Mouse (Mus musculus): ENCODE measurements around the gene Usp25. TPM values are rescaled to one million over a fixed set of nuclear protein-coding genes. Genes with fewer than 3 reads are reported as not detected.
A peak's percentile ranks its signal among the peaks of the same experiment; 100 is the strongest.

Usp25 gene
- polyA plus RNA-seq, 1 experiment from 2014 or later: 20.1 TPM

DNA sequence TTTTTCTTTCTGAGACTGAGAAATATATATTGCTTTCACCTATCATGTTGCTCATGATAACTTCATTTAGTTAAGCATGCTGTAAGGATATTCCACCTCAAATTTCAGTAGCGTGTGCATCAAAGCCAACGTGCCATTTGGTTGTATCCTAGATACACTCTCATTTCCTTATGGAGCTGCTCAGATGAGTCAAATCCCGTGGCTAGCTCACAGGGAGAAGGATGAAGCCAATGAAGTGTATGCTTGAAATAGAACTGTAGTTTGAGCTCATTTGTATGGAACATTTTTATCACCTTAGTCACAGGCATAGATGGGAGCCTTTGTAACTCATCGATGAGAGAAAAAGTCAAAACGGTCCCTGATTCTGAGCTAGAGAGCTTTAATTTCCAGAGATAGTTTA lies 20.8 kb downstream of the Usp25 start:
- Histone ChIP-seq H3K9ac (replicated peaks; ENCODE audit: low read length) (no peak overlapping the region), H3K27me3 (ENCODE audit: insufficient read depth, low read length) (no peaks in the 10 kb centered on the region)
- WGBS: 81% methylated on average over 5 of the region's 5 CpGs

DNA sequence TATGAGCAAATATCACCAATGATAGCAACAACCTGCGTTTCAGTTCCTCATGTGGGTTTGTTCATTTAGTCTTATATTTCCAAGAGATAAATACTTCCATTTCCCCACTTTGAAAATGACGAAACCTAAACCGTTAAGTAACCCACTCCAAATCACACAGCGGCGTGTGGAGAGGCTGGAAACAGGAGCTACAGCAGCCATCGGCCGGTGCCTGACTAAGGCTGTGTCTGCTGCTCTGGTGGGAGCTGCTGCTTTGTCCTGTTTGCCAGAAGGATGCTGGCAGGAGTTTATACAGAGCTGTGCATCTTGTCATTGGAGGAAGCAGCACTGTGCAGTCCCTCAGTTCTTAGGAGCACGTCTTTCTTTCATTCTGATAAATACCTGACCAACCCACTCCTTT lies 21.2 kb downstream of the Usp25 start:
- H3K27ac ChIP-seq (ENCODE audit: low read length): no peak overlapping the region
- H3K9ac ChIP-seq (replicated peaks; ENCODE audit: low read length): no peak overlapping the region
- H3K4me2 ChIP-seq (replicated peaks; ENCODE audit: low read depth, low read length): no peak overlapping the region
- H3K9me3 ChIP-seq (ENCODE audit: low read length): no peaks in the 10 kb centered on the region
- H3K4me1 ChIP-seq (ENCODE audit: insufficient read depth, low read length): peaks cover 10% of the 10 kb centered on the region
- H3K36me3 ChIP-seq (ENCODE audit: insufficient read depth, low read length): peaks cover 17% of the 10 kb centered on the region
- ATAC-seq (ENCODE audit: low FRiP score, low TSS enrichment): no peak
- no peaks in the 10 kb centered on the region for H3K27me3 ChIP-seq (ENCODE audit: insufficient read depth, low read length)
- no peak overlapping the region for H3K4me3 ChIP-seq (ENCODE audit: low read length)
- WGBS: 59% methylated on average over 8 of the region's 8 CpGs

More for the DNA sequence above, 20.8 kb downstream of the Usp25 start:
- no peak overlapping the region for H3K4me3 ChIP-seq (ENCODE audit: low read length)
- H3K27ac ChIP-seq (ENCODE audit: low read length): no peak overlapping the region
- no peaks in the 10 kb centered on the region for H3K9me3 ChIP-seq (ENCODE audit: low read length)
- H3K36me3 ChIP-seq (ENCODE audit: insufficient read depth, low read length): peaks cover 17% of the 10 kb centered on the region
- ATAC-seq (ENCODE audit: low FRiP score, low TSS enrichment): no peak
- H3K4me2 ChIP-seq (replicated peaks; ENCODE audit: low read depth, low read length): no peak overlapping the region
- peaks cover 14% of the 10 kb centered on the region for H3K4me1 ChIP-seq (ENCODE audit: insufficient read depth, low read length)

DNA sequence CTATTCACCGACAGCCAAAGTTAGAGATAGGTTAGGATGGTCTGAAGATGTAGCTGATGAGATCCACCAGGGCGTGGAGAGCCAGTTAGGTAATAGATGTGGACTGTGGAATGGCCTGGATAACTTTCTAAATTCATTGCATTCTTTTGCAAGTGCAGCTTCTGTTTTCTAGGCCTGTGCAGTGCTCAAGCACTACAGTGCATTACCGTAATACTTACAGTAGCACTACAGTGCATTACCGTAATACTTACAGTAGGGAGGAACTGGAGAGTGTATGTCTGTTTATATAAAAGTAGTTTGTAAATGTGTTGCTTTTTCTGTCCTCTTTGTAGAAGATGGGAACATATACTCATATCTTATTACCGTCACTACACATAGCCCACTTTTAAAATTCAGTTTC lies 28.1 kb downstream of the Usp25 start:
- H3K27ac ChIP-seq (ENCODE audit: low read length): no peak overlapping the region
- no peaks in the 10 kb centered on the region for H3K27me3 ChIP-seq (ENCODE audit: insufficient read depth, low read length)
- WGBS: 80% methylated on average over 5 of the region's 5 CpGs
- no peak overlapping the region for H3K4me3 ChIP-seq (ENCODE audit: low read length)
- peak; percentile 81 for ATAC-seq (ENCODE audit: low FRiP score, low TSS enrichment)
- H3K9ac ChIP-seq (replicated peaks; ENCODE audit: low read length): no peak overlapping the region
- H3K4me1 ChIP-seq (ENCODE audit: insufficient read depth, low read length): no peaks in the 10 kb centered on the region
- H3K36me3 ChIP-seq (ENCODE audit: insufficient read depth, low read length): peaks cover 12% of the 10 kb centered on the region
- H3K9me3 ChIP-seq (ENCODE audit: low read length): no peaks in the 10 kb centered on the region
- H3K4me2 ChIP-seq (replicated peaks; ENCODE audit: low read depth, low read length): no peak overlapping the region

GRCm38 (mm10) chr16:77043499-77043898 lies 30.0 kb downstream of the Usp25 start:
- no peaks in the 10 kb centered on the region for H3K9me3 ChIP-seq (ENCODE audit: low read length)
- no peak overlapping the region for H3K9ac ChIP-seq (replicated peaks; ENCODE audit: low read length)
- peaks cover 5% of the 10 kb centered on the region; the same call in 1 of the 2 replicates for H3K36me3 ChIP-seq (ENCODE audit: insufficient read depth, low read length)
- no peak overlapping the region for H3K4me3 ChIP-seq (ENCODE audit: low read length)
- no peaks in the 10 kb centered on the region for H3K27me3 ChIP-seq (ENCODE audit: insufficient read depth, low read length)
- ATAC-seq (ENCODE audit: low FRiP score, low TSS enrichment): no peak
- H3K4me1 ChIP-seq (ENCODE audit: insufficient read depth, low read length): no peaks in the 10 kb centered on the region
- WGBS: 91% methylated on average over 5 of the region's 5 CpGs
- H3K27ac ChIP-seq (ENCODE audit: low read length): no peak overlapping the region
- H3K4me2 ChIP-seq (replicated peaks; ENCODE audit: low read depth, low read length): no peak overlapping the region

DNA sequence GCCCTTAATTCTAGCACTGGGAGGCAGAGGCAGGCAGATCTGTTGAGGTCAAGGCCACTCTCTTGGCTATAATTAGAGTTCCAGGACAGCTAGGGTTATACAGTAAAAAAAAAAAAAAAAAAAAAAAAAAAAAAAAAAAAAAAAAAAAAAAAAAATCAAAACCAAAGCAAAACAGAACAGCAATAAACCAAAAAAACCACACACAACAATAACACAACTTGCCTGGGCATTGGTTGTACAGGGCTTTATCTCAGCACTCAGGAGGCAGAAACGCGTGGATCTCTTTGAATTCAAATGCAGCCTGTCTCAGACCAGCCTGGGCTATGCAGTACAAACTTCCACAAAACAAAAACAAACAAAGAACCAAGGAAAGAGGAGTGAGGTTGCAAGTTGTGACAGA lies 40.7 kb downstream of the Usp25 start:
- H3K9me3 ChIP-seq (ENCODE audit: low read length): no peaks in the 10 kb centered on the region

DNA sequence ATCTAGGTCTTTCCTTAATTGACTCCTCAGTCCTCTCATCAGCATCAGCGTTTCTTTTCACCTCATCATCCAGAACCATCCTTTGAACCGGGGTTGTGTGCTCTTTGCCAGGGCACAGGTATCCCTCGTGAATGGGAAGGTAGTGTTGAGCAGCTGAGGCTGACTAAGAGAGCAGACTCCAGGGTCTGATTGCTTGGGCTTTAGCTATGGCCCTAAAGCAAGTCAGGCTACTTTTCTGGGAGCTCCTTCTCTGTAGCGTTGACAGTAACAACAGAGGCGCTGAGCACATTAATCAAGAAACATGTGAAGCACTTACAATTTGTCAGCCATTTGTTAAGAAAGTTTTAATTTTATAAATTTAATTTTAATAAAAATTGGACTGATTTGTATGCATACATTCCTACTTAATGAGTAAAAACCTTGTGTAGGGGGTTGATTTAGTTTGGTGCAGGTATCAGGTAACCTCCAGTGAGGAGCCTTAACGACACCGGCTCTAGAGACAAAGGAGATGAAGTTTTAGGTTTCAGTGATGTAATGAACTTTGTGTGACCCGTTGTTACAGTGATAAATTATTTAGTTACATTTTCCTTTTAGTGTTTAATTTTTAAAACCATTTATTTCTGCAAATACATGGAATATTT lies 42.1 kb downstream of the Usp25 start:
- peak; percentile 84; the same call in 1 of the 2 replicates for ATAC-seq (ENCODE audit: low FRiP score, low TSS enrichment)
- Histone ChIP-seq H3K9ac (replicated peaks; ENCODE audit: low read length) (no peak overlapping the region), H3K4me1 (ENCODE audit: insufficient read depth, low read length) (no peaks in the 10 kb centered on the region), H3K4me3 (ENCODE audit: low read length) (no peak overlapping the region), H3K9me3 (ENCODE audit: low read length) (no peaks in the 10 kb centered on the region), H3K4me2 (replicated peaks; ENCODE audit: low read depth, low read length) (no peak overlapping the region), H3K27ac (ENCODE audit: low read length) (no peak overlapping the region), H3K27me3 (ENCODE audit: insufficient read depth, low read length) (no peaks in the 10 kb centered on the region), H3K36me3 (ENCODE audit: insufficient read depth, low read length) (peaks cover 25% of the 10 kb centered on the region)
- 33% methylated on average over 8 of the region's 8 CpGs for WGBS

More for the DNA sequence above, 40.7 kb downstream of the Usp25 start:
- Histone ChIP-seq H3K27me3 (ENCODE audit: insufficient read depth, low read length) (no peaks in the 10 kb centered on the region), H3K4me3 (ENCODE audit: low read length) (no peak overlapping the region), H3K27ac (ENCODE audit: low read length) (no peak overlapping the region), H3K4me1 (ENCODE audit: insufficient read depth, low read length) (no peaks in the 10 kb centered on the region), H3K4me2 (replicated peaks; ENCODE audit: low read depth, low read length) (no peak overlapping the region), H3K36me3 (ENCODE audit: insufficient read depth, low read length) (peaks cover 22% of the 10 kb centered on the region), H3K9ac (replicated peaks; ENCODE audit: low read length) (no peak overlapping the region)
- WGBS: 93% methylated on average over 2 of the region's 2 CpGs
- no peak for ATAC-seq (ENCODE audit: low FRiP score, low TSS enrichment)

DNA sequence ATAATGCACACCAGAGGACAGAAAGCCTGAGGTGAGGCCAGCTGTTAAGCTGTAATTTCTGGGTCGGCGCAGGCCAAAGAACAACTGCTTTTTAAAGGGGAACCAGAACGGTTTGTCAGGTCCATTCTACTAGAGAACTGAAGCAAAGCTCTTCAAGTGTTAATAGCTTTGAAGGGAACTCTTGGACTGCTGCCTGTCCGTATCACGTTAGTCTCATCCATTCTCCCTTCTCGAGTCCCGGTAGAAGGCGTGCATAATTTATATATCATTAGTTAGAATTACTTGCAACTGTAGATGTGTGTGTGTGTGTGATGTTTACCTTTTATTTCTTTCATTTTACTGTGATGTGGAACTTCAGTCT lies 42.6 kb downstream of the Usp25 start:
- peak; percentile 69; the same call in 1 of the 2 replicates for ATAC-seq (ENCODE audit: low FRiP score, low TSS enrichment)
- Histone ChIP-seq H3K4me2 (replicated peaks; ENCODE audit: low read depth, low read length) (no peak overlapping the region), H3K9ac (replicated peaks; ENCODE audit: low read length) (no peak overlapping the region), H3K27ac (ENCODE audit: low read length) (no peak overlapping the region), H3K27me3 (ENCODE audit: insufficient read depth, low read length) (no peaks in the 10 kb centered on the region), H3K9me3 (ENCODE audit: low read length) (no peaks in the 10 kb centered on the region), H3K4me3 (ENCODE audit: low read length) (no peak overlapping the region), H3K36me3 (ENCODE audit: insufficient read depth, low read length) (peaks cover 25% of the 10 kb centered on the region), H3K4me1 (ENCODE audit: insufficient read depth, low read length) (no peaks in the 10 kb centered on the region)
- 29% methylated on average over 8 of the region's 8 CpGs for WGBS

DNA sequence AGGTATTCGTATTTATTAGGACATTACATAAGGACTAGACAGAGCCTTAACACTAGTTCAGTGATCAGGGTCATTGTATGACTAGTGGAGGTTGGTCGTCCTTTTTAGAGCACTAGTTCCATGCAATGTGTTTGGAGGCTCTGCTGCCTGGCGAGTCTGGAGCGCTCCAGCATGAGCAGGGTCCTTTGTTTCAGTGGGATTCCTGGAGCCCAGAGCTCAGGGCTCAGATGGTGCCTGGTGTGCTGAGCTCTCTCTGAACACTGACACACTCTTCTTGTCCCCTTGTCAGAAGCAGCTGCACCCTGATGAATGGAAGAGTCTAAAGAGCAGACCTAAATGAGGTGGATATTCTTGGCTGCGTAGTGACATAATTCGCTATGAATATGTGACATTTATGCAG lies 45.1 kb downstream of the Usp25 start:
- Histone ChIP-seq H3K4me3 (ENCODE audit: low read length) (no peak overlapping the region), H3K27me3 (ENCODE audit: insufficient read depth, low read length) (no peaks in the 10 kb centered on the region), H3K9ac (replicated peaks; ENCODE audit: low read length) (no peak overlapping the region), H3K9me3 (ENCODE audit: low read length) (no peaks in the 10 kb centered on the region), H3K4me2 (replicated peaks; ENCODE audit: low read depth, low read length) (no peak overlapping the region), H3K36me3 (ENCODE audit: insufficient read depth, low read length) (peaks cover 17% of the 10 kb centered on the region), H3K27ac (ENCODE audit: low read length) (no peak overlapping the region), H3K4me1 (ENCODE audit: insufficient read depth, low read length) (no peaks in the 10 kb centered on the region)
- 91% methylated on average over 6 of the region's 6 CpGs for WGBS
- no peak for ATAC-seq (ENCODE audit: low FRiP score, low TSS enrichment)

DNA sequence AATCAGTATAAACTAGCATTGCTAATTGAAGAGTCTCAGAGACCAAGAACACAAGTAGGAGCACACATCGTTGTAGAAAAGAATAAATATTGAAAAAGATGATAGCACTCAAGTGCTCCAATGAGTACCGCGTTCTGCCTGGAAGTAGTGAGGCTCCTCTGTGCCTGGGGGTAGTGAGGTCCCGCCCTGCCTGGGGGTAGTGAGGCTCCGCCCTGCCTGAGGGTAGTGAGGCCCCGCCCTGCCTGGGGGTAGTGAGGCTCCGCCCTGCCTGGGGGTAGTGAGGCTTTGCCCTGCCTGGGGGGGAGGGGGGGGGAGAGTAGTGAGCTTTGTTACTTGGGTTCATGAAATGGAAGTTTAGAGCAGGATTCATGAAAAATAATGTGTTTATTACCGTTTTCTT lies 46.7 kb downstream of the Usp25 start:
- Histone ChIP-seq H3K4me3 (ENCODE audit: low read length) (no peak overlapping the region), H3K9me3 (ENCODE audit: low read length) (no peaks in the 10 kb centered on the region), H3K9ac (replicated peaks; ENCODE audit: low read length) (no peak overlapping the region), H3K27me3 (ENCODE audit: insufficient read depth, low read length) (no peaks in the 10 kb centered on the region), H3K4me2 (replicated peaks; ENCODE audit: low read depth, low read length) (no peak overlapping the region), H3K36me3 (ENCODE audit: insufficient read depth, low read length) (peaks cover 19% of the 10 kb centered on the region; the same call in 1 of the 2 replicates), H3K4me1 (ENCODE audit: insufficient read depth, low read length) (no peaks in the 10 kb centered on the region), H3K27ac (ENCODE audit: low read length) (no peak overlapping the region)
- ATAC-seq (ENCODE audit: low FRiP score, low TSS enrichment): no peak
- 89% methylated on average over 8 of the region's 8 CpGs for WGBS

DNA sequence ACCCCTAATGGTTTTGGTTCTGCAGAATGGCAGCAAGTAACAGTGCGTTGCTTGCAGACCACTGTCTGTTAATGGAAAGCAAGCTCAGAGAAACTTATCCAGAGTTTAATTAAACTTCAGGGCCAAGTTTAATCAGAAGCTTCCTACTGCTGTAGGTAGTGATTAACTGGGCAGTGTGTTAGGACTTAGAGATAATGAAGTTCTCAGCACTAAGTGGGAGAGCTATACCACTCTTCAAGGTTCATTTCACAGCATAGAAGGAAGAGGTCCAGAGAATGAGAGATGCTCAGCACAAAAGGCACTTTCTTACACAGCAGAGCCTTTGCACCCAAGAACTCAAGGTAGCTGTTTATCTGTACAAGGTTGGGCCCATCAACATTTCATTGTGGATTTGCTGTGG lies 50.4 kb downstream of the Usp25 start:
- no peak overlapping the region for H3K4me3 ChIP-seq (ENCODE audit: low read length)
- WGBS: 91% methylated on average over 1 of the region's 1 CpGs
- no peak overlapping the region for H3K9ac ChIP-seq (replicated peaks; ENCODE audit: low read length)
- H3K4me2 ChIP-seq (replicated peaks; ENCODE audit: low read depth, low read length): no peak overlapping the region
- no peaks in the 10 kb centered on the region for H3K4me1 ChIP-seq (ENCODE audit: insufficient read depth, low read length)
- H3K27me3 ChIP-seq (ENCODE audit: insufficient read depth, low read length): no peaks in the 10 kb centered on the region
- peaks cover 20% of the 10 kb centered on the region; the same call in 1 of the 2 replicates for H3K36me3 ChIP-seq (ENCODE audit: insufficient read depth, low read length)
- H3K9me3 ChIP-seq (ENCODE audit: low read length): no peaks in the 10 kb centered on the region
- peak; percentile 94 for ATAC-seq (ENCODE audit: low FRiP score, low TSS enrichment)
- H3K27ac ChIP-seq (ENCODE audit: low read length): no peak overlapping the region

Measured in kidney, embryonic 16.5 days (tissue).